Mouse (Mus musculus) brain, adult 2 months (tissue): Measurements from ENCODE around the gene Dusp7.

Source experiments
- DNase-seq: peaks from one replicate; pipeline ENCODE4 v3.0.0; 2011; ENCODE audit warnings: low read depth, low spot score

The Dusp7 gene

DNA sequence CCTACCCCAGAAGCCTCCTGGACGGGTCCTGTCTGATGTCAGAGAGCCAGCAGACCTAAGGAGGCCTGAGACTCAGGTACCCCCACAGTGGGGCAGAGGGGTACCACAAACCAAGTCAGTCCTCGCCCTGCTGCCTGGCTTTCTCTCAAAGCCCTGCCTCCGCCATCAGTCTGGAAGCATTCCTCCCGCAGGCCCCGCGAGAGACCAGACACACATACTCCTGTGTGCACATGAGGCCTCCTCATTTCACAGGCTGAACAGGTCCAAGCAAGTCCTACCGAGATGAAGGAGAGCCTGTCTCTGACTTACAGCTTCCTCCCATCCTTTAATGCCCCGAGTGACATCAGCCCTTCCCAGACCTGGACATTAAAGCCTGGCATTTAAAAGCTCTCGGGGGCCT is 10.3 kb downstream of the Dusp7 start:
- no peak for DNase-seq

DNA sequence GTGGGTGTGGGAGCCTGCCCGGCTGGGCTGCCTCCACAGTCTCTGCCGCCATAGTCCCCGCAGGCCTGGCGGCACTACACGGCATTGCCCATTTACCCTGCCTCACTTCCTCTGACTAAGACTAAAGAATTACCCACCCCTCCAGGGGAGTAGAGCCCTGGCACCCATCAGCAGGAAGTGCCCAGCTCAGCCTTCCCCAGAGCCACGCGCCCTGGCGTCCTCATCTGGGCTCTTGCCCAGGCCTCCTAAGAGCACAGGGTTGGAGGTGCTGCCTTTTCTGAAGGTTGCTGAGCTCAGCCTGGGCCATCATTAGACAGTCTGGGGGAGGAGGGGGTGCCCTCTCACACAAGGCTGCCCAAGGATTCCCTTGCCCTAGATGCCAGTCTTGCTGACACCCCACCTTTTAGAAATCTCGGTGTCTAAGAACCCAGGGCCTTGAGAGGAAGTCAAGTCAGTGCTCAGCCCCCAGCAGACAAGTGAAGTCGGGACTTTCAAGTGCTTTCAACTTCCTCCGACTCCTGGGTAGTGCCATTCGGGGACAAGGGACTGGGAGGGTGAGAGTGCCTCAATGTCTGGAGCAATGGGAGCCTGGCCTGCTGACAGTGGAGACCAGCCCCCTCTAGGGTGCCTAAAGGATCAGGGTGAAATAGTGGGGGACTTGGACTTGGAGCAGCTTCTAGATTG is 17.9 kb downstream of the Dusp7 start:
- DNase-seq: peak; percentile 49

DNA sequence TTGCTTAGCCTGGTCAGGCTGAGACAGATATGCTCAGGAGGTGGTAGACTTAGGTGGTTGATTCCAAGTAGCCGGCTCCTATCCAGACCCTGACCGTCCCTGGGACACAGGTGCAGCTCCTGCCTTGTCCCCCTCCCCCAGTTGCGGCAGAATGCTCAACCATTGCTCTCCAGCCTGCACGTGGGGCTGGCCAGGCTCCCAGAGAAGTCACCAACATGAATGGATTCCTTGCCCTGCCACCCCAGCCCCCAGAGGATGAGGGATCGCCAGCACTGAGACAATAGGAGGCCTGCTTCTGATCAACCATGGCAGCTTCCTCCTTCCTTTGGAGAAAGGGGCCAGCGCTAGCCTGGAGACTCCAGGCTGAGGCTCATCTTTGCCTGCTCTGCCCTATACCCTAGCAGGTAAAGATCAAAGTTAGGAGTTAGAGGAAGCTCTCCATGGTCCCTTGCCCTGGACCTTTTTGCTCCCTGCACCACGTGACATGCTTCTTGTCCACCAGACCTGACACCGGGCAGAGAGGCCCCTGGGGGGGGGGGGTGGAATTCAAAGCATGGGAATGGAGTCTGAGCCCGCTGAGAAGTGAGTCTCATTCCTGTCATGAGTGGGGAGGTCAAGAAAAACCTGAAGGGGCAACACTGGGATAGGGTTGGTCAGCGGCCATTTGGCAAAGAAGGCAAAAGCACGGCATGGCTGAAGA is 24.5 kb downstream of the Dusp7 start:
- DNase-seq: peak; percentile 74

DNA sequence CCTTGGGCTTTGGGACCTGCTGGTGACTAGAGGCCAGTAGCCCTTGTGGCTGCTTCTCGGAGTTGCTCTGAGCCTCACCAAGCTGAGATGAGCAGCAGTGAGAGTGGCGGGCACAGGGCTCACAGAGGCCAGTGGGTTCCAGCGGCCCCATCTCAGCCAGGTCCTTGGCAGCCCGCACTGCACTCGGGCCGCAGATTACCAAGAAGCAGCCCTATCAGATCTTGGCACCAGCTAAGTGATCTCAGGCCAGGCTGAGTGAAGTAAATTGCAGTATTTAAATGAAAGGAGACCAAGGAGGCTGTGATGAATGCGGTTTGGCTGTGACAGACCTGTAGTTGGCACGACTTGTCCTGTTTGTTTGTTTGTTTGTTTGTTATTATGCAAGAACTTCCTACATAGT is 25.1 kb downstream of the Dusp7 start:
- DNase-seq: no peak

DNA sequence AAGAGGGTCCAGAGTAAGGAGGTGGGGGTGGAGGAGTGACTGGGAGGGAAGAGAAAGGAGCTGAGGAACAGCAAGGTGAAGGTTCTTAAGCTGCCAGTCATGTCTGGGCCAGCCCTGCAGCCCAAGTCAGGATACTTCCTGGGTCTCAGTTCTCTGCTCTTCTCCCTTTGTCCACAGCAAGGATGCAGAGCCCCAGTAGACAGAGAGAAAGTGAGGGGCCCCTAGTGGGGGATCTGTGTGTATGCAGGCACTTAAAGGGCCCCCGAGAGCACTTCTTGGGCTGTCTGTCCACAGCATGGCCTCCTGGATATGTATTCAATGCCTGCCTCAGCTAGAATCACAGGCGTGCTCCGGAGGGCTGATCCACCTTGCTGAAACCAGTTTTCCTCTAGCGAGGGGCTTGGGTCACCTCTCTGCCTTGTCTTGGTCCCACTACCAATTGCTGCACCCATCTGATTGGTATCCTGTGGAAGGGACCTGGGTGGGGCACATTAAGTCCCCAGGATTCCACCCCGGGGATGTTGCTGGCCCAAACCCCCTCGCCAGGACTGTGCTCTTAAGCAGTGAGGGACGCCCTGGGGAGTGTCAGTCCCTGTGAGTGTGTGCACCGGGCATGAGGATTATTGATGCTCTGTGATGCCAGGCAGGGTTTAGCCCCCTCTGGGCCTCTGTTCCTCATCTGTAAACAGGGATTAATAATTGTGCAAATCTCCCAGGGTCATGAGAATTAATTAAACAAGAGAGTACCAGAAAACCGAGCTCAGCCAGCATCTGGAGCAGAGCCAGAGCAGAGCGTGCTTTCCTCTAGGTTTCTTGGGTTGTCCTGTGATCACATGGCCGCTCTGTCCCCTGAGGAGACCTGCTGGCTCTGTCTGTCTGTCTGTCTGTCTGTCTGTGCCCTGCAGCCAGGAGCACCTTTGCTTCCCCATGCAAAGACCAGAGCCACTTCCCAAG is 26.5 kb downstream of the Dusp7 start:
- peak; percentile 75 for DNase-seq

DNA sequence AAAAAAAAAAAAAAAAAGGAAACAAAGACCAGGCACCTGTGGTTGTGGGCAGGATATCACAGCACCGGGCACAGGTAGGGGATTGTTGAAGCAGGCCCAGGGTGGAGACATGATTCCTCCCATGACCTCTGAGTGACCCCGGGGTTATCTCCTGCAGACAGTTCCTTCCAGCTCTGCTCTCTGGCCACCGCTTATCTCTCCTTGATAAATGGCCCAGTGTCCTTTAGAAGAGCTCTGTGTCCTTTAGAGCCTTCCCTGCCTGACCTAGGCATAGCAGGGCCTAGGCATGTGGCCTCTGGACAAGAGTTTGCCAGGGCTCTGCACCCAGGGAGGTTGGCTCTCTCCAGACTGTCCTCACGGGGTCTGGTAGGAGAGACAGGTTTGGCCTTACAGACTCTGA is 29.3 kb downstream of the Dusp7 start:
- DNase-seq: no peak

DNA sequence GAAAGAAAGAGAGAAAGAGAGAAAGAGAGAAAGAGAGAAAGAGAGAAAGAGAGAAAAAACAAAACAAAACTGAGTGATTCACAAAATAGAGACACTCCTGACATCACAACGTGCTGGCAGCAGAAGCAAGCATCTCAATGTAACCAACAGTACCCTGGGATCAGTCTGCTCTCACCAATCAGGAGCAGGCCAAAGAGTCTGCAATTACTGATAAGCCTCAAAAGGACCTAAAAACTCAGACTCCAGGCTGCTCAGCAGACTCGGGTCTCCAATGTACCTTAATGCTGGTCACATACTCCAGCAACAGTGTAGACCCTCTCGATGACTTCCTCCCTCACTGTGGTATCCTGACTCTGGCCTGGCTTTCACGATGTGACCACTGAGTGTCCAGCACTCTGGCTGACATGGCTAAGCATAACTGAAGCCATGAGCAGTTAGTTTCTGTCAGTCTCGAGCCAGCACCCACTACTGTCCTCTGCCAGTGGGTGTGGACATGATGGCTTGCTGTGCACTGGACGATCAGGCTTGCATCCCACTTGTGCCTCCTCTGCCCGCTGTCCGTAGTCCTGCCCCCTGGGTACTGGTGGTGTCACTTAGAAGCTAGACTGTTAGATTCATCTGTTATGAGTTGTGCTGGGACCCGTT is 30.4 kb downstream of the Dusp7 start:
- DNase-seq: no peak

DNA sequence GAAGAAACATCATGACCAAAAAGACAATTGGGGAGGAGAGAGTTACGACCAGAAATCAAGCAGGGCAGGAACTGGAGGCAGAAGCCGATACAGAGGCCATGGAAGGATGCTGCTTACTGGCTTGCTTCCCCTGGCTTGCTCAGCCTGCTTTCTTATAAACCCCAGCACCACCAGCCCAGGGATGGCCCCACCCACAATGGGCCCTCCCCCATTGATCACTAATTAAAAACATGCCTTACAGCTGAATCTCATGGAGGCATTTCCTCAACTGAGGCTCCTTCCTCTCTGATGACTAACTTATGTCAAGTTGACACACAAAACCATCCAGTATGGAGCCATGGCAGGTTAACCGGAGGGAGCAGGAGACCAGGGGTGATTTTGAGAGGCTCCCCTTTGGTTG is 31.4 kb downstream of the Dusp7 start:
- DNase-seq: no peak

DNA sequence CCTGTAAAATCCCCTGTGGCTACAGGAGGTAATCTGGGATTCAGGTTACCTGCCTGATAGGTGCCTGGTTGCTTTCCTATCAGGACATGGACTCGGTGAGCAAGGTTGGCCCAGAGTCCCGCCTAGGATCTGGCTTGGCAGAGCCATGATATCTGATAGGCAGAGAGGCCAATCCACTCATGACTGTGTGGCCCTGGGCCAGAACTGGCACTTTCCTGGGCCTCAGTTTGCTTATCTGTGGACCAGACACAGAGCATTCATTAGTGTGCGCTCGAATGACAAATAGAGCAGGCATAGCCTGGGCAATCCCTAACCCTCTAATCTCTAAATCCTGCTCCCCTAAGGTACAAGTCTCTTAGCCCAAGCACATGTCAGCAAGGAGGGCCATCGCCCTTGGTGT is 33.7 kb downstream of the Dusp7 start:
- no peak for DNase-seq

DNA sequence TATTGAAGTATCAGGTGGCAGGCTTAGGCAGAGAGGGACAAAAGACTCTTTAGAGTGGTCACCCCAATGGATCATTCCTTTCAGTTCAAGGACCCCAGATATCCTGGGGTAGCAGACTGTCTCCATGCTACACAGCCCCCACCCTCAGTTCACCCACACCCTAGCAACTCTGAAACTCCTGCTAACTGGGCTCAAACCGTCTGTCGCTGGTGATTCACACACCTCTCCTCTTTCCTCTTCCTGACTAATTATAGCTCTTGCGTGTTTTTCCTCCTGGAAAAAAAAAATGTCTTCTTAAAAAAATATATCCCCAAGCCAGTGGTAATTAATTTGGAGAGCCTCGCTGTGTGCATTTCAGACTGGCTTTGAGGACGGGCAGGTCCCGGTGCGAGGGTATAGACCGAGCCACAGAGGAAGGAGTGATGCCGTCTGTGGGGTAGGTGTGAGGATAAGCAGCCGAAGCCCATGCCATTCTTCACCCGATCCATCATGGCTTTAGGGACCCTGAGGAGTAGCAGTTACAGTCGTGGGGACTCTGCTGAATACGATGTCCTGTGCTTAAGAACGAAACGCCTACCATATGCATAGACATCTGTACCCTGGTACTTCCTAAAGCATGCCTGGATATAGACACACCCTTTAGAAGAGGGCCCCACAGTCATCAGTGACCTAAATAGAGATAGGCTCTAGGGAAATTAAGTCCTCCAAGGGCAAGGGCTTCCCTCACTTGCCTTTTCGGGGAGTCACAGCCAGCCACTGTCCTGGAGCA is 34.4 kb downstream of the Dusp7 start:
- DNase-seq: peak; percentile 90

DNA sequence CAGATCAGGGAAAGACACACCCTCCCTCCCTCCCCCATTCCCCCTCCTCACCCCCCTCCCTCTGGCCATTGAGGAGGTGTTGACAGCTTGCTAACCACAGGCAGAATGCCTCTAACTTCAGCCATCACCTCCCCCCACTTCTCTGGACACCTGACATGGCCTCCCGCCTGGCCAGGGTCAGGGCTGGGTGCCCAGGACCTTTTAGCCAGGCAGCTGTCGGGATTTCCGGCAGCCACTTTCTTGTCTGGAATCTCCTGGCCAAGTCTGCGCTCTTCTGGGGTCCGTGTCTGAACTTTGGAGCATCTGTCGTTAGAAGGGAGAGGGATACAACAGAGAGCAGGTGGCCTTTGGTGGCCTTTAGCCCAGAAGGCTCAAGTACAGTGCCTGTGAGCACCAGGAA is 36.8 kb downstream of the Dusp7 start:
- DNase-seq: no peak

DNA sequence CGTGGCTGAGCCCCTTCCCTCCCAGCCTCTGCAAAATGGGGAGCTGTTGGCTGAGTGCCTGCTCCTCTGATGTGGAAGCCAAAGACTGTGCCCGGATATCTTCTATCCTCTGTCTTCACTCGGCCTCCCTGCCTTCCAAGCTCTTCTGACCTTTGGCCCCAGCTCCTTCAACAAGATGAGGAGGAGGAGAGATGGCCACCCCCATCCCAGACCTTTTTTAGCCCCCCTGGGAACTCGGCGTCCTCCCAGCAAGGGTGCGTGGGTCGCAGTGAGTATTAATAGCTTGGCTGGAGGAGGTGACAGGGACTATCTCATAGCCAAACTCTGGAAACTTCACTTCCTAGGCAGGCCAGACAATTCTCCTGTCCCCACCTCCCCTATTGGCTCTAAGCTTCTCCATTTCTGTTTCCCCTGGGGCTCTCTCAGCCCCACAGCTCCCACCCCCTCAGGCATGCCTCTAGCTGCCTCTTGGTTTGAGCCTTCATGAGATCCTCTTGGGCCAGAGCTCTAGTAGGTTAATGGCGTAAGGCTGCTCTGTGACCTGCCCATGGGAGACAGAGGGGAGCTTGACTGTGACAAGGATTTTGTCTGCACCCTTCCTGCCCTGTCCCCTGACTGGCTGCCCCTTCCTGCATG is 38.1 kb downstream of the Dusp7 start:
- DNase-seq: peak; percentile 78

DNA sequence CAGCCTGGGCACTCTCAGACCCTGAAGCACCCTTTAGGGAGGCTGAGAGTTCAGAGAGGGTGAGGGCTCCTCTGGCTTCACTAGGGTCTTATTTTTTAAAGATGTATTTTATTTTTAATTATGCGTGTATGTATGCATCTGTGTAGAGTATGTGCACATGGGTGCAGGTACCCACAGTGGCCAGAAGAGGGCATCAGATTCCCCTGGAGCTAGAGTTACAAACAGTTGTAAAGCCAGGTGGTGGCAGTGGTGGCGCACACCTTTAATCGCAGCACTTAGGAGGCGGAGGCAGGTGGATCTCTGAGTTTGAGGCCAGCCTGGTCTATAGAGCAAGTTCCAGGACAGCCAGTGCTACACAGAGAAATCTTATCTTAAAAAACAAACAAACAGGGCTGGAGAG is 40.7 kb downstream of the Dusp7 start:
- DNase-seq: no peak

DNA sequence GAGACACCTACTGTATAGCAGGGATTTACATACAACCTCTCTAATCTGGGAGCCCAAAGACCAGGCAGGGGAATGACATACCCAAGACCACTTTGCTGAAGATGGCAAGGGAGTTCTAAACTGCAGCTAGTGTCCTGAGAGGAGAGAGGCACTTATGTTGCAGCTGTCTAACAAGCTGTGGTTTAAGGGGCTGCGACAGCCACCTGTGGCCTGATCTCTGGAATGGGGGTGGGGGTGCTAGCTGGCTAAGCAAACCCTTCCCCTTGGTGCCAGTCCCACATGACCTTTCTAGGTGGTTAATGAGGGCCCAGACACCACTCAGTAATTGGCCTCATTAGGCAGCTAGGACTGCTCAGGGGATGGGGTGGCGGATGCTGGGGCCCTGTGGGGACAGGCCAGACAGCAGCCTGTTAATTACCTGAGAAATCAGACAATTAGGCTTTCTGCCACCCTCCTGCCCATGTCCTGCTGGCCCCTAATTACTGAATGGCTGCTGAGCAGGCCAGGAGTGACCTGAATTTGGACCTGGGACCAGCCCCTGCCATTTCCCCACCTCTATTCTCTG is 41.7 kb downstream of the Dusp7 start:
- no peak for DNase-seq

DNA sequence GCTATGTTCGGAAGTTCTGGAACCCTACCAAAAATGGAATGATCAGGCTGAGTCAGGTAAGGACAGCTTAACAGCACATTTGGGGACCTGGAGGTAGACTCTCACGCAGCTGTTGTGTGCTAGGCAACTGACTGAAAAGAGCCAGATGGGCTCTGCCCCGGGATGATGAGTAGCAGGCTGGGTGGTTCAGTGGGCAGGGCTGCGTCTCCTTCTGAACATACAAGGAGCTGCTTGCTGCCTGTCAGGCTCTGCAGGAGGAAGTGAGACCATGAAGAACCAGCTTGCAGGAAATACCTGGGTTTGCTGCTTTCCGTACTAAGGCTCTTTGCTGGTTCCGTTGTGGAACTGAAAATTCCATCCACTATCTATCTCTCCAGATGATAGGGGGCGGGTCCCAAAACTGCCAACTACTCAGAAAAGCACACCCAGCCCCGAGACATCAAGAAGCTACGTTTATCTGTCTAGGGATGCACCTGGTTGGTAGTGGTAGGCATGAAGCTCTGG is 42.7 kb downstream of the Dusp7 start:
- DNase-seq: peak; percentile 86

DNA sequence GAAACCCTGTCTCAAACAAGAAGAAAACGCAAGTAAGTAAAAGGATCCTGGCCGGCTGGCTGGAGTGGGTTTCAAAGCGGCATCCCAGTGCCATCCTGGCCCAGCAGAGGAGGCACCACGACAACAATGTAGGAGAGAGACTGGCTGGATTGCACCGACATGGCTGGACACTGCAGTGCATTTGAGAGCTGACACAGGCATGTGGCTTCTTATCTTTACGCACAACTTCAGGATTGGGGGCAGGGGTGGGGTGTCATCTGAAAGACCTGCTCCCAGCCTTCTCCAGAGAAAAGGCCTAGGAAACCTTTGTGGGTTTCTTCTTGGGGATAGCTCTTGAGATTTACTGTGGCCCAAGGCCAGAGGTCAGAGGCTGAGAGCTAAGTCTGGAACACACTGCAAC is 43.3 kb downstream of the Dusp7 start:
- DNase-seq: no peak

DNA sequence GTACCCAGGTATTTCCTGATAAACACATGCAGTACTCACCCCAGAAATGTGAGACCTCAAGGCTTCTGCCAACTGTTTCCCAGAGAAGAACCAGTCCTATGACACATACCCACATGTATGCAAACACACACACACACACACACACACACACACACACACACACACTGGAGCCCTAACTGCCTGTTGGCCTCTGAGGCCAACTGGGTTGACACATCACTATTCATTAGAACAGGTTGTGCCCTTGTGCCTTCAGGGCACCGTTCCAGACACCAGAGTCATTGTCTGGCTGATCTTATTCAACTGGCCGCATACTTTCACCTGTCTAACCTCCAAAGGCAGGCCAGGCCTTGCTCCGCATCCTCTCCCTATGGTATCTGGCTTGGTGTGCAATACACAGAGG is 43.8 kb downstream of the Dusp7 start:
- no peak for DNase-seq

DNA sequence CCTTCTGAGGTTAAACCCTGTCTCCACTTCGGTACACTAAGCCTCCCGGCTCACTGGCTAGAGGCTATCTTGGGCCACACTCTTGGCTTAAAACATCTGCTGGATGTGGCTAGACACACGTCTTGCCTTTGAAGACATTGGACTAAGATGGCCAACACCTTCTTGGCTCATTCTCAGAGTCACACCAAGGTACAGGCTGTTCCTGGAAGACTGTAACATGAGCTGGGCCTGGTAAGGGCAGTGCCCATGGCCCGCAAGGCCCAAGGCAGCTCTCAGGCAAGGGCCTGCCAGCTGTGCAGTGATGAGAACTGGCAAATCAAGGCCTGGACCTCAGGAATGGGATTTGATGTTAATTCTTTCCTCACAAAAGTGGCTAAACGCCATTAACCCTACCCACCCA is 45.2 kb downstream of the Dusp7 start:
- no peak for DNase-seq

DNA sequence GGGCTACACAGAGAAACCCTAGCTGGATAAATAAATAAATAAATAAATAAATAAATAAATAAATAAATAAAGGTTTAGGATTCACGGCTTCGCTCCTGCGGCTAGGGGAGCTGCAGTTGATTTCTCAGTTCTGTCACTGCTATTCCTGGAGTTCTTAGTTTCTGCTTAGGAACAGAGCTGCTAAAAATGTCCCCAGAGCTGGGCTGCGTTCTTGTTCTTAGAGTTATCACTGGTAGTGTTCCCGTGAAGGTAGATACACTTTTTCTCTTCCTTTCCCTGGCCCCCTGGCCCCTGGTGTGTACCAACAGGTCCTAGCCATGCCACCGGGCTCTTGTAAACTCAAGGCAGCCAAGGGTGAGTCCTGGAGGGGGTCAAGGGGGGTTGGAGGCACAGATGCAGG is 48.4 kb downstream of the Dusp7 start:
- peak; percentile 84 for DNase-seq
